Mouse (Mus musculus) embryonic facial prominence, embryonic 12.5 days (tissue): Measurements from ENCODE around the gene Celsr3. TPM values are rescaled to one million over a fixed set of nuclear protein-coding genes. Genes with fewer than 3 reads are reported as not detected.
A peak's percentile ranks its signal among the peaks of the same experiment; 100 is the strongest.

Source experiments
- ATAC-seq: fragments of 200-750 bp; cut with Nextera tagmentation; 2 replicates; pipeline ENCODE4 v1.8.0; 2017; ENCODE audit not compliant: insufficient number of reproducible peaks, insufficient read depth, low FRiP score, low TSS enrichment
- H3K27ac ChIP-seq: fragments of 300-500 bp; sonication (generic); 2 replicates; pipeline ENCODE4 v1.5.1; 2016; ENCODE audit warnings: mild to moderate bottlenecking
- H3K27me3 ChIP-seq: fragments of 300-500 bp; sonication (generic); 2 replicates; pipeline ENCODE4 v1.6.1; 2016; ENCODE audit warnings: mild to moderate bottlenecking, moderate library complexity
- H3K36me3 ChIP-seq: fragments of 300-500 bp; sonication (generic); 2 replicates; pipeline ENCODE4 v1.6.1; 2016; ENCODE audit warnings: mild to moderate bottlenecking
- H3K4me1 ChIP-seq: fragments of 300-500 bp; sonication (generic); 2 replicates; pipeline ENCODE4 v1.6.1; 2016
- H3K4me2 ChIP-seq: fragments of 300-500 bp; sonication (generic); replicated peaks from 2 replicates; pipeline ENCODE4 v1.6.1; 2016; ENCODE audit warnings: mild to moderate bottlenecking, moderate library complexity
- H3K4me3 ChIP-seq: fragments of 300-500 bp; sonication (generic); 2 replicates; pipeline ENCODE4 v1.5.1; 2016; ENCODE audit warnings: mild to moderate bottlenecking
- H3K9ac ChIP-seq: fragments of 300-500 bp; sonication (generic); 2 replicates; pipeline ENCODE4 v1.6.1; 2016; ENCODE audit warnings: mild to moderate bottlenecking, moderate library complexity
- H3K9me3 ChIP-seq: fragments of 300-500 bp; sonication (generic); 2 replicates; pipeline ENCODE4 v1.6.1; 2016; ENCODE audit warnings: mild to moderate bottlenecking, moderate library complexity
- WGBS: fragments of 180-500 bp; shearing (Covaris S2); methylation state at CpG from one replicate; pipeline ENCODE4 v1.1.7; 2016; 5-methylcytosine and 5-hydroxymethylcytosine counted together
- polyA plus RNA-seq: library from polyadenylated mRNA; unstranded; fragments of >200 nt; fragmentation: Nextera tagmentation; extraction: Ambion mirVana; gene quantifications from 2 replicates; pipeline ENCODE4 v1.2.1, GENCODE M21; 2016

Gene Celsr3
- polyA plus RNA-seq, 1 experiment from 2014 or later, result 1.2 TPM

DNA sequence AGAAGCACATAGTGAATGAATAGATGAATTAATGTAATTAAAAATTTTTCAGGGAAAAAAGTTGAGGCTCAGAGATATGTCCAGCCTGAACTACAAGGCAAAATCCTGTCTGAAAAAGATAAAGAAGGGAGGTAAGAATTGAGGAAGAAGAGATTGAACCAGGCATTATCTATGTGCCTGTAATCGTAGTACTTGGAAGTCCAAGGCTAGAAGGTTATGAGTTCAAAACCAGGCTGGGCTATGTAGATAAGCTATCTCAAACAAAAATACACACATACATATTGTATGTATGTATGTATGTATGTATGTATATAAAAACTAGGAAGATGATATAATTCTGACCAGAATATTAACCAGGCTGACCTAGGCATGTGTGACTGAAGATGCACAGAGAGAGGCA lies 33.8 kb upstream of the Celsr3 start:
- H3K27me3 ChIP-seq, result no peaks in the 10 kb centered on the region
- H3K9ac ChIP-seq, result no peak overlapping the region
- no peak overlapping the region for H3K27ac ChIP-seq
- peaks cover 56% of the 10 kb centered on the region for H3K4me1 ChIP-seq
- peaks cover 22% of the 10 kb centered on the region for H3K36me3 ChIP-seq
- no peak overlapping the region for H3K4me2 ChIP-seq
- H3K4me3 ChIP-seq, result no peak overlapping the region
- WGBS, result 87% methylated on average over 1 of the region's 1 CpGs
- ATAC-seq, result no peak
- no peaks in the 10 kb centered on the region for H3K9me3 ChIP-seq

DNA sequence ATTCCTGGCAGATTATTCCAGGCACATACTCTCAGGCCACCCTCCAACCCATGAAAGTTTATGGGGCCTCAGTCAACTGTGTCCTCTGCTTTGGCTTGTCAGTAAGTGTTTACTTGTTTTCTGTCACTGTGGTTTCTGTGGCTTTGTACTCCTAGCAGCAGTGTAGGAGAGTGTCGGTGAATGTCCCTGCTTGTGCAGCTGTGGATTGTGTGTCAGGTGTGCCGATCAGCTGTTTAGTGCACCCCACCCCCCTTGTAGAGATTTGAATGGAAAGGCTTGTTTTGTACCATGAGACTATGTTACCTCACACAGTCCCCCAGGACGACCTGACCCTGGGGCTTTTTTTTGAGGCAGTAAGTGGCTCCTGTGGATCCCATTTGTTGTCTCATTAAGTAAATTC lies 33.4 kb upstream of the Celsr3 start:
- H3K4me1 ChIP-seq, result peaks cover 53% of the 10 kb centered on the region
- H3K9me3 ChIP-seq, result no peaks in the 10 kb centered on the region
- no peak overlapping the region for H3K4me3 ChIP-seq
- no peak overlapping the region for H3K27ac ChIP-seq
- no peaks in the 10 kb centered on the region for H3K27me3 ChIP-seq
- peaks cover 27% of the 10 kb centered on the region for H3K36me3 ChIP-seq
- no peak overlapping the region for H3K4me2 ChIP-seq
- whole genome bisulfite sequencing, result 56% methylated on average over 3 of the region's 3 CpGs
- no peak overlapping the region for H3K9ac ChIP-seq
- no peak for ATAC-seq

GRCm38 (mm10) chr9:108795281-108795680 lies 30.8 kb upstream of the Celsr3 start:
- Histone ChIP-seq H3K36me3 (peaks cover 45% of the 10 kb centered on the region), H3K27ac (no peak overlapping the region), H3K4me2 (no peak overlapping the region), H3K4me3 (no peak overlapping the region), H3K4me1 (peaks cover 33% of the 10 kb centered on the region), H3K9ac (no peak overlapping the region), H3K27me3 (no peaks in the 10 kb centered on the region), H3K9me3 (no peaks in the 10 kb centered on the region)
- WGBS, result 68% methylated on average over 2 of the region's 2 CpGs
- no peak for ATAC-seq

- Histone ChIP-seq H3K9me3 (no peaks in the 10 kb centered on the region), H3K4me2 (0 out of 2 replicates have a peak overlapping the region, but pooled peaks have one; percentile 1), H3K4me1 (peaks cover 33% of the 10 kb centered on the region), H3K36me3 (peaks cover 47% of the 10 kb centered on the region), H3K9ac (no peak overlapping the region), H3K27ac (no peak overlapping the region), H3K27me3 (no peaks in the 10 kb centered on the region), H3K4me3 (no peak overlapping the region)
- 0 out of 2 replicates have a peak, but pooled peaks have one; percentile 23 for ATAC-seq
- 51% methylated on average over 11 of the region's 11 CpGs for WGBS
Measured at GRCm38 (mm10) chr9:108795762-108796161, 30.4 kb upstream of the Celsr3 start.

- Histone ChIP-seq H3K4me3 (no peak overlapping the region), H3K9me3 (no peaks in the 10 kb centered on the region), H3K4me1 (peaks cover 33% of the 10 kb centered on the region), H3K36me3 (peaks cover 54% of the 10 kb centered on the region), H3K4me2 (0 out of 2 replicates have a peak overlapping the region, but pooled peaks have one; percentile 1), H3K27me3 (no peaks in the 10 kb centered on the region), H3K27ac (no peak overlapping the region), H3K9ac (no peak overlapping the region)
- WGBS, result 87% methylated on average over 4 of the region's 4 CpGs
- no peak for ATAC-seq
Measured at GRCm38 (mm10) chr9:108796351-108796981, 29.7 kb upstream of the Celsr3 start.

DNA sequence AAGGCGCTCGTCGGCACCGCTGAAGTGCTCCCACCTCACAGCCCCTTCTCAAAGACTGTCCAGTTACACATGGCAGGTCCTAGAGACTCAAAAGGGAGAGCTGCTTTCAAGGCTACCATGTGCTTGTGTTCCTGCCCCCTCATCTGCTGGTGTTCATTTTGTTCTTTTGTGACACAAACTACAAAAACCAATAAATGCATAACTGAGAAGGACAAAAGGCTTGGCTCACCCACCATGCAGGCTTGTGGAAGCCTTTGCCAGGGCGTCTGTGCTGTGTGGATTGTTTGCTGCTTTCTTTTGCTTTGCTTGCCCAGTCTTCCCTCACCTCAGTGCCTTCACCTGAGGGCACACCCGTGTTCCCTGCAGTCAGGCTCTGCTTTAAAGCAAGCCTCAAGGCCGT lies 28.6 kb upstream of the Celsr3 start:
- Histone ChIP-seq H3K9ac (no peak overlapping the region), H3K27me3 (no peaks in the 10 kb centered on the region), H3K27ac (no peak overlapping the region), H3K9me3 (no peaks in the 10 kb centered on the region), H3K4me2 (no peak overlapping the region), H3K4me3 (no peak overlapping the region), H3K36me3 (peaks cover 64% of the 10 kb centered on the region), H3K4me1 (peaks cover 28% of the 10 kb centered on the region)
- no peak for ATAC-seq
- WGBS, result 92% methylated on average over 7 of the region's 7 CpGs

DNA sequence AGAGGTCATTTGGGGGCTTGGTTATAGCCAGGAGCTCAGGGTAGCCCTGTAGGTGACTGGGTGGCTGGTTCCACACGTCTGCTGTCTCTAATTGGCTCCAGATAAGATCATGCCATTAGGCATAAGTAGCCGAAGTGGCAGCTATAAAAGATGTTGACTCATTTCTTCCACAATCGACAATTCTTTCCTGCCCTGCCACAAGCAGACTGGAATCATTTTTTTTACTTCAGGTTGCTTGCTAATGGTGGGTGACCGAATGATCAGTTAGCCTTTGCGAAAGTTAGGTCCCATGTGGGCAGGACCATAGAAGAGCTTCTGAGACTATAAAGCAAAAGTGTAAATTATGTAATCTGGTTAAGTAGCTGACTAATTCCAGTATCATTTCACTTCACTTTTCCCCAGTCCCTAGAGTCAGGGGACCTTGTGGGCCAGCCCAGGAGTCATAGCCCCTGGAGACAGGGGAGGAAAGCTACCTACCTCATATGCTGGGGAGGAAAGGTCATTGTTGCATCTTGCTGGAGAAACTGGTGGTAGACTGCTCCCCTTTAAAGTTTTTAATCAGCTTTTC lies 27.5 kb upstream of the Celsr3 start:
- no peak overlapping the region for H3K4me3 ChIP-seq
- peaks cover 20% of the 10 kb centered on the region for H3K4me1 ChIP-seq
- H3K27ac ChIP-seq, result no peak overlapping the region
- H3K9me3 ChIP-seq, result no peaks in the 10 kb centered on the region
- H3K27me3 ChIP-seq, result no peaks in the 10 kb centered on the region
- H3K9ac ChIP-seq, result no peak overlapping the region
- WGBS, result 79% methylated on average over 5 of the region's 5 CpGs
- ATAC-seq, result no peak
- H3K4me2 ChIP-seq, result no peak overlapping the region
- H3K36me3 ChIP-seq, result peaks cover 74% of the 10 kb centered on the region

DNA sequence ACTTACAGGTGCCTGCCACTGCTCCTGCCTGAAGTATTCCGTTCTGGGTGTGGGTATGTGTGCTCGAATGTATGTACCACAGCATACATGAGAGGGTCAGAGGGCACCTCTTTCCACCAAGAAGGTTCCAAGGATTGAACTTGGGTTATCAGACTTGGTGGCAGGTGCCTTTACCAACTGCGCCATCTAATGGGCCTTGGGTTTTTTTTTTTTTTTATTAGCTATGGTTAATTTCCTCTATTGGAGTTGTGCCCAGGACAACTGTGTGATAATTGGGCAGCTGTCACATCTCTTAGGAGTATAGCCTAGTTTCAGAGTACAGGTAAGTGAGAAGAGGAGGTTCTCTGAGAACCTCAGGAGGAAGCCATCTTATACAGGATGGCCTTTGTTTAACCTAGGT lies 26.6 kb upstream of the Celsr3 start:
- peaks cover 13% of the 10 kb centered on the region for H3K4me1 ChIP-seq
- H3K9me3 ChIP-seq, result no peaks in the 10 kb centered on the region
- no peak overlapping the region for H3K4me2 ChIP-seq
- peaks cover 84% of the 10 kb centered on the region for H3K36me3 ChIP-seq
- no peaks in the 10 kb centered on the region for H3K27me3 ChIP-seq
- H3K4me3 ChIP-seq, result no peak overlapping the region
- 86% methylated on average over 3 of the region's 3 CpGs for WGBS
- no peak for ATAC-seq
- no peak overlapping the region for H3K27ac ChIP-seq
- no peak overlapping the region for H3K9ac ChIP-seq

DNA sequence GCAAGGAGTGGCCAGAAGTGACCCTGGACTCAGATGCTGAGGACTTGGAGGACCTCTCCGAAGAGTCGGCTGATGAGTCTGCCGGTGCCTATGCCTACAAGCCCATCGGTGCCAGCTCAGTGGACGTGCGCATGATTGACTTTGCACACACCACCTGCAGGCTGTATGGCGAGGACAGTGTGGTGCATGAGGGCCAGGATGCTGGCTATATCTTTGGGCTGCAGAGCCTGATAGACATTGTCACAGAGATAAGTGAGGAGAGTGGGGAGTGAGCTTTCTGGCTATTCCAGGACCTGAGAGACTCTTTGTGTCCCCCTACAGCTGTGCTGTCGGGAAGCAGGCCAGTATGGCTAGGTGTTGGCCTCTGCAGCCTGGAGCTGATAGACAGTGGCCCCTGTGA lies 20.4 kb upstream of the Celsr3 start:
- H3K4me3 ChIP-seq, result no peak overlapping the region
- H3K4me2 ChIP-seq, result no peak overlapping the region
- 85% methylated on average over 8 of the region's 8 CpGs for WGBS
- H3K27ac ChIP-seq, result no peak overlapping the region
- peaks cover 10% of the 10 kb centered on the region for H3K4me1 ChIP-seq
- no peaks in the 10 kb centered on the region for H3K9me3 ChIP-seq
- no peak for ATAC-seq
- H3K36me3 ChIP-seq, result peaks cover 64% of the 10 kb centered on the region
- H3K27me3 ChIP-seq, result no peaks in the 10 kb centered on the region
- H3K9ac ChIP-seq, result no peak overlapping the region

DNA sequence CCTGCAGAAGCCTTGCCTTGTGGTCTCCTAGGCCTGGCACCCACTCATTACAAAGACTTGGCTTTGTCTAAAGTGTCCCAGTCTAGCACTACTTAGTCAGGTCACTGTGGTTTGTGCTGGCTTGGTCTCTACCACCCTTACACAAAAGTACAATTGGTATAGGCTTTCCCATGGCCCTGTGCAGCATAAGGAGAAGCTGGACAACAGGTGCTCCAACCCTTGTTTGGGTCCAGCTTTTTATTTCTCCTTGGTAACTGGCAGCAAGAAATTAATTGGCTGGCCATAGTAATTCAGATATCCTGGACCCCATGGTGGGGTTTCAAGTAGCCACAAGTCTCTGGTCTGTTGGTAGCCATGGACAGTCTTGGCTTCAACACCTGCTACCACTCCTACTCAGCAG lies 19.7 kb upstream of the Celsr3 start:
- no peak overlapping the region for H3K27ac ChIP-seq
- no peak overlapping the region for H3K9ac ChIP-seq
- H3K36me3 ChIP-seq, result peaks cover 61% of the 10 kb centered on the region
- no peak overlapping the region for H3K4me2 ChIP-seq
- H3K27me3 ChIP-seq, result no peaks in the 10 kb centered on the region
- H3K4me1 ChIP-seq, result peaks cover 10% of the 10 kb centered on the region
- no peak for ATAC-seq
- H3K4me3 ChIP-seq, result no peak overlapping the region
- no peaks in the 10 kb centered on the region for H3K9me3 ChIP-seq

DNA sequence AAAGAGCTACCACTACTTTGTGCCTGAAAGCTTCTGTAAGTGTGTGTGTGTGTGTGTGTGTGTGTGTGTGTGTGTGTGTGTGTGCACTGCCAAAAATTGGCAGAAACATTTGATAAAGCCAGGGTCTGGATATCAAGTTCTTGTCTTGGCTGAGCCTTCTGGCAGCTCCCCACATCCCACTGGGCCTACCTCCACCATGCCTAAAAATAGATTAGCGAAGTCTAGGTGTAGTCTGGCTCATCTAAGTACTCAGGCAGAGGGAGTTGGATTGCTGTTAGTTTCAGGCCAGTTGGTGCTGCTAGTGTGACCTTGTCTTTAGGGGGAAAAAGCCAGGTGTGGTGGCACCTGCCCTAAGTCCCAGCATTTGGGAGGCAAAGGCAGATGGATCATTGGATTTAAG lies 19.3 kb upstream of the Celsr3 start:
- Histone ChIP-seq H3K27ac (no peak overlapping the region), H3K9me3 (no peaks in the 10 kb centered on the region), H3K9ac (no peak overlapping the region), H3K4me2 (no peak overlapping the region), H3K36me3 (peaks cover 61% of the 10 kb centered on the region), H3K27me3 (no peaks in the 10 kb centered on the region), H3K4me3 (no peak overlapping the region), H3K4me1 (peaks cover 10% of the 10 kb centered on the region)
- WGBS, result 96% methylated on average over 1 of the region's 1 CpGs
- no peak for ATAC-seq

DNA sequence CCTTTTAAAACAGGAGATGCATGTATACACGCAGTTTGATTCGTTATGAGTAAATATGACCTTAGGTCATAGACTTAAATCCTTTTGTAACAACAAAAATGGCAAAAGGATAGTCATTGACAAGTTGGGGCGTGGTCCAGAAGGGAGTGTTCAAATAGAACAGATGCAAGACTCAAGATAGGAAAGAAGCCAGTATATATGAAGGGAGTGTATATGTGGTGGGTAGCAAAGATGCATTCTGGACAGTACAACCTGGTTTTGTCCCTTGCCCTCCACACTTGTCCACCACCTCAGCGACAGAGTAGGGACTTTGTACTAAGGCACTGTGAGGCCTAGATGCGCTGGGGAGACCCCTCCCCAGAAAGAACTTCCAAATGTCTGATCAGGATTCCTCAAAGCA lies 18.4 kb upstream of the Celsr3 start:
- peaks cover 61% of the 10 kb centered on the region for H3K36me3 ChIP-seq
- no peaks in the 10 kb centered on the region for H3K27me3 ChIP-seq
- no peak for ATAC-seq
- WGBS, result 69% methylated on average over 5 of the region's 5 CpGs
- no peak overlapping the region for H3K9ac ChIP-seq
- peak overlapping the region; percentile 85 for H3K4me2 ChIP-seq
- peak overlapping the region; percentile 79; the same call in 1 of the 2 replicates for H3K4me3 ChIP-seq
- peaks cover 10% of the 10 kb centered on the region for H3K4me1 ChIP-seq
- H3K9me3 ChIP-seq, result no peaks in the 10 kb centered on the region
- H3K27ac ChIP-seq, result 0 out of 2 replicates have a peak overlapping the region, but pooled peaks have one; percentile 30
